Mouse (Mus musculus) heart, embryonic 14.5 days (tissue): ENCODE data around the gene Gzmk. TPM values are rescaled to one million over a fixed set of nuclear protein-coding genes. Genes with fewer than 3 reads are reported as not detected.

ENCODE experiments used
- ATAC-seq: fragments of 200-750 bp; cut with Nextera tagmentation; 2 replicates; pipeline ENCODE4 v1.8.0; 2017; ENCODE audit warnings: low read depth, moderate TSS enrichment; ENCODE audit not compliant: insufficient number of reproducible peaks, insufficient read depth, low FRiP score
- H3K27ac ChIP-seq, 2 experiments: fragments of 200-500 bp in 1 of 2; fragments of 300-500 bp in 1 of 2; sonication (generic) in 1 of 2; replicated peaks in 1 of 2; 2 replicates each; pipeline ENCODE4 v1.5.1; 2012 to 2014; ENCODE audit warnings: low read depth in 2 of 2, low read length in 2 of 2, control low read depth in 1 of 2, mild to moderate bottlenecking in 1 of 2, mixed read lengths in 1 of 2; ENCODE audit not compliant: control insufficient read depth in 1 of 2, insufficient read depth in 1 of 2
- H3K27me3 ChIP-seq: fragments of 300-500 bp; sonication (generic); 2 replicates; pipeline ENCODE4 v1.6.1; 2014; ENCODE audit warnings: mild to moderate bottlenecking, low read length, control low read depth; ENCODE audit not compliant: control insufficient read depth, insufficient read depth
- H3K36me3 ChIP-seq: fragments of 300-500 bp; sonication (generic); 2 replicates; pipeline ENCODE4 v1.6.1; 2014; ENCODE audit warnings: mild to moderate bottlenecking, control low read depth, low read length, mixed read lengths; ENCODE audit not compliant: control insufficient read depth, insufficient read depth
- H3K4me1 ChIP-seq, 2 experiments: fragments of 200-500 bp in 1 of 2; fragments of 300-500 bp in 1 of 2; sonication (generic) in 1 of 2; 2 replicates each; pipeline ENCODE4 v1.6.1; 2012 to 2014; ENCODE audit warnings: low read length in 2 of 2, control low read depth in 1 of 2, mixed read lengths in 1 of 2; ENCODE audit not compliant: control insufficient read depth in 2 of 2, insufficient read depth in 2 of 2
- H3K4me2 ChIP-seq: fragments of 300-500 bp; sonication (generic); 2 replicates; pipeline ENCODE4 v1.6.1; 2014; ENCODE audit warnings: mild to moderate bottlenecking, low read length
- H3K4me3 ChIP-seq, 2 experiments: fragments of 200-500 bp in 1 of 2; fragments of 300-500 bp in 1 of 2; sonication (generic) in 1 of 2; 2 replicates each; pipeline ENCODE4 v1.5.1; 2012 to 2014; ENCODE audit warnings: low read length in 2 of 2, mild to moderate bottlenecking in 2 of 2, control low read depth in 1 of 2, low read depth in 1 of 2, moderate library complexity in 1 of 2; ENCODE audit not compliant: control insufficient read depth in 1 of 2, insufficient read depth in 1 of 2
- H3K9ac ChIP-seq: fragments of 300-500 bp; sonication (generic); 2 replicates; pipeline ENCODE4 v1.6.1; 2014; ENCODE audit warnings: mild to moderate bottlenecking, low read length
- H3K9me3 ChIP-seq: fragments of 300-500 bp; sonication (generic); 2 replicates; pipeline ENCODE4 v1.6.1; 2016; ENCODE audit warnings: low read length, control low read depth; ENCODE audit not compliant: control insufficient read depth
- WGBS: fragments of 180-500 bp; shearing (Covaris S2); extraction: QIAGEN DNeasy Blood & Tissue Kit; methylation state at CpG from one replicate; pipeline ENCODE4 v1.1.7; 2014; 5-methylcytosine and 5-hydroxymethylcytosine counted together
- polyA plus RNA-seq: library from polyadenylated mRNA; unstranded; fragments of >200 nt; fragmentation: Nextera tagmentation; extraction: Ambion mirVana; gene quantifications from 2 replicates; pipeline ENCODE4 v1.2.1, GENCODE M21; 2014

The Gzmk gene
- not detected in 2 replicates for polyA plus RNA-seq

- H3K9me3 ChIP-seq, result no peaks in the 10 kb centered on the region
- no peak for ATAC-seq
- H3K9ac ChIP-seq, result no peak within 1 kb of the TSS
- 57% methylated on average over 7 of the region's 7 CpGs for WGBS
- no peak within 1 kb of the TSS for H3K4me3 ChIP-seq
- peaks cover 16 to 18% of the 10 kb centered on the region in 2 experiments for H3K4me1 ChIP-seq
- no peaks in the 10 kb centered on the region for H3K27me3 ChIP-seq
- H3K27ac ChIP-seq, result no peak within 1 kb of the TSS
- H3K36me3 ChIP-seq, result no peaks in the 10 kb centered on the region
- H3K4me2 ChIP-seq, result no peak within 1 kb of the TSS
Observed at GRCm38 (mm10) chr13:113225811-113226210, at the start of gene Gzmk. Gene Gzmk (minus strand): TSS chr13:113225908.

GRCm38 (mm10) chr13:113271189-113271588, 45.5 kb upstream of the Gzmk start:
- H3K9ac ChIP-seq, result no peak overlapping the region
- WGBS, result 91% methylated on average over 8 of the region's 8 CpGs

DNA sequence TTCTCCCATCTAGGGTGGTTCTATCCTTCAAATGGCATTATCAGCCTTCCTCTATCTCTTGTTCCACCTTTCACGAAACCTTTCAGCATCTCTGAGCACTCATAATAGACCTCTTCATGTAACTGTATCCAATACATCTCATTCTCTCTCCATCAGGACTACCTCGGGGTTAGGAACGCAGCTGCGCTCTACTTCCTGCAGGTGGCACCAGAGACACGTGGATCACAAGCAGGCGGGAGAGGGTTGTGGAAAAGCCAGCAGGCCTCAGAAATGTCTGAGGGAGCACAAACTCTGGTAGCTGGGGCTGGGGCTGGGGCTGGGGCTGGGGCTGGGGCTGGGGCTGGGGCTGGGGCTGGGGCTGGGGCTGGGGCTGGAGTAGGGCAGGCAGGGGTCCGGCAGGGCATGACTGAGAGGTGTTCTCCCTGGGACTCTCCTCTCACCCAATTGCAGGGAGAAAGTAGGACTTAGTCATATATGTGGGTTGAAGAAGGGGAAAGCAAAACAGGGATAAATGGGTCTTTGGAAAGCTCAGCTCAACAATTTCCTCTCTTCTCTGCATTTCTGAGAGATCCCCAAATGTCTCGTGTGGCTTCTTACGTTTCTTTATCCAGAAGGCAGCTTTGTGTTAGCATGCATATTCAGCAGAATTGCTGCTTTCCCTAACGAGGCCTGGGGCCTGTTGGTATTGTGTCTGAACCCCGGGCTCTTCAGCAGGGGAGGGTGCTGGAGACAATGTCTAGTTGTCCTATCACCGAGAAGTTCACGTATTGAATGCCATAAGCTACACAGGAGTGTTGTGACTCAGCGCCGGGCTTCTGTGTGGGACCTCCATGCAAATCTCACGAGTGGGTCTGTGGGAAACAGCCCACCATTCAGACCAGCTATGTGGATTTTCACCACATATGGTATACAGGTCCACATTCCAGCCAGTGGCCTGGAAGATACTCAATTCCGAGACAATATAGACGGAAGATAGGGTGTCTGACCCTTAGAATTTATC, 44.4 kb upstream of the Gzmk start:
- no peak overlapping the region for H3K27ac ChIP-seq
- H3K36me3 ChIP-seq, result no peaks in the 10 kb centered on the region

More at GRCm38 (mm10) chr13:113271189-113271588, 45.5 kb upstream of the Gzmk start:
- Histone ChIP-seq H3K4me2 (no peak overlapping the region), H3K4me3 (no peak overlapping the region), H3K4me1 (0 out of 4 replicates have a peak, but pooled peaks cover 0 to 10% of the 10 kb centered on the region in 2 experiments), H3K27me3 (no peaks in the 10 kb centered on the region), H3K36me3 (no peaks in the 10 kb centered on the region), H3K9me3 (no peaks in the 10 kb centered on the region), H3K27ac (no peak overlapping the region)
- ATAC-seq, result no peak

GRCm38 (mm10) chr13:113267204-113267603, 41.5 kb upstream of the Gzmk start:
- 93% methylated on average over 3 of the region's 3 CpGs for WGBS
- peaks cover 2 to 10% of the 10 kb centered on the region in 2 experiments; a peak in 1 of 4 replicates for H3K4me1 ChIP-seq

More for the DNA sequence above, 44.4 kb upstream of the Gzmk start:
- Histone ChIP-seq H3K9ac (no peak overlapping the region), H3K4me2 (no peak overlapping the region), H3K9me3 (no peaks in the 10 kb centered on the region), H3K4me3 (no peak overlapping the region), H3K4me1 (peaks cover 2 to 10% of the 10 kb centered on the region in 2 experiments; a peak in 1 of 4 replicates), H3K27me3 (no peaks in the 10 kb centered on the region)
- 54% methylated on average over 18 of the region's 18 CpGs for WGBS
- ATAC-seq, result no peak

GRCm38 (mm10) chr13:113266495-113266951, 40.8 kb upstream of the Gzmk start:
- H3K27me3 ChIP-seq, result no peaks in the 10 kb centered on the region
- H3K4me1 ChIP-seq, result peaks cover 2 to 10% of the 10 kb centered on the region in 2 experiments; a peak in 1 of 4 replicates
- H3K4me2 ChIP-seq, result peak overlapping the region; percentile 42
- H3K36me3 ChIP-seq, result no peaks in the 10 kb centered on the region
- H3K27ac ChIP-seq, result no peak overlapping the region
- no peak overlapping the region for H3K9ac ChIP-seq
- no peak overlapping the region for H3K4me3 ChIP-seq
- H3K9me3 ChIP-seq, result no peaks in the 10 kb centered on the region
- ATAC-seq, result no peak
- 27% methylated on average over 9 of the region's 9 CpGs for WGBS

More at GRCm38 (mm10) chr13:113267204-113267603, 41.5 kb upstream of the Gzmk start:
- Histone ChIP-seq H3K27ac (no peak overlapping the region), H3K36me3 (no peaks in the 10 kb centered on the region), H3K9me3 (no peaks in the 10 kb centered on the region), H3K4me2 (no peak overlapping the region), H3K27me3 (no peaks in the 10 kb centered on the region), H3K9ac (no peak overlapping the region), H3K4me3 (no peak overlapping the region)
- ATAC-seq, result no peak

GRCm38 (mm10) chr13:113265257-113265656, 39.5 kb upstream of the Gzmk start:
- Histone ChIP-seq H3K4me3 (no peak overlapping the region), H3K36me3 (no peaks in the 10 kb centered on the region), H3K9ac (no peak overlapping the region), H3K9me3 (no peaks in the 10 kb centered on the region), H3K27me3 (no peaks in the 10 kb centered on the region), H3K4me2 (no peak overlapping the region), H3K27ac (no peak overlapping the region), H3K4me1 (peaks cover 2% of the 10 kb centered on the region in 2 experiments; a peak in 1 of 4 replicates)
- no peak for ATAC-seq
- 22% methylated on average over 13 of the region's 13 CpGs for WGBS

DNA sequence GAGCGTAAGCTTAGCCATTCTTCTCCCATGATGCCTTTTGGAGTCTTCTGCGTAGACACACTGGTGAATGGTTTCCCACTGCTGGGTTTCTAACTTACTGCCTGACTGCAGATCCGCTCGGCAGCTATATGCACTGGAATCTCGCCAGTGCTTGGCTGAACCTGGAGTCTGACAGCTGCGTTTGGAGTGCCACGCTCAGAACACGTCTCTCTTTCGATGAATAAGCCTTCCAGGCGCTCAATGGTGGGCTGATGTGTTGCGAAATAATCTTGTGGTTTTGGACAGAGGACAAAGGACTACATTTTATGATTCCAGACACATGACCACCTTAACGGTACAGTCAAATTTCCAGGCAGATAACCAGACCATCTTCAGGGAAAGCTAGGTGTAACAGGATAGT, 37.1 kb upstream of the Gzmk start:
- ATAC-seq, result no peak
- Histone ChIP-seq H3K9ac (no peak overlapping the region), H3K27ac (no peak overlapping the region), H3K4me2 (peak overlapping the region; percentile 26), H3K36me3 (no peaks in the 10 kb centered on the region), H3K27me3 (no peaks in the 10 kb centered on the region), H3K9me3 (no peaks in the 10 kb centered on the region), H3K4me1 (peaks cover 2% of the 10 kb centered on the region in 2 experiments; a peak in 1 of 4 replicates), H3K4me3 (no peak overlapping the region)
- WGBS, result 57% methylated on average over 12 of the region's 12 CpGs
